Mouse (Mus musculus) adrenal gland, adult 2 months (tissue): Measurements from ENCODE around the gene Hhipl2. TPM values are rescaled to one million over a fixed set of nuclear protein-coding genes. Genes with fewer than 3 reads are reported as not detected.
"Not testable (repeated sequence)": the region's sequence is repeated elsewhere in the genome, so short reads cannot be mapped to it uniquely, and the experiment has no call there.

Experiments
- DNase-seq: peaks from one replicate; pipeline ENCODE4 v3.0.0; 2021
- long read RNA-seq: library from polyadenylated mRNA; stranded (forward); transcript quantifications from one replicate; pipeline ENCODE4 v2.0.0, GENCODE M21; 2021
- polyA plus RNA-seq: library from polyadenylated mRNA; depleted of rRNA; stranded (reverse); fragments of >200 nt; gene quantifications from 2 replicates; pipeline ENCODE4 v1.2.3, GENCODE M21; 2012; rRNA removed
- total RNA-seq, 2 experiments: library from RNA; stranded (reverse); gene quantifications; 2 replicates each; pipeline ENCODE4 v1.2.3; 2021

Hhipl2 gene
- total RNA-seq (not detected), polyA plus RNA-seq (0.11 and 0.15 TPM in 2 replicates)
- long read RNA-seq = 0 reads

DNA sequence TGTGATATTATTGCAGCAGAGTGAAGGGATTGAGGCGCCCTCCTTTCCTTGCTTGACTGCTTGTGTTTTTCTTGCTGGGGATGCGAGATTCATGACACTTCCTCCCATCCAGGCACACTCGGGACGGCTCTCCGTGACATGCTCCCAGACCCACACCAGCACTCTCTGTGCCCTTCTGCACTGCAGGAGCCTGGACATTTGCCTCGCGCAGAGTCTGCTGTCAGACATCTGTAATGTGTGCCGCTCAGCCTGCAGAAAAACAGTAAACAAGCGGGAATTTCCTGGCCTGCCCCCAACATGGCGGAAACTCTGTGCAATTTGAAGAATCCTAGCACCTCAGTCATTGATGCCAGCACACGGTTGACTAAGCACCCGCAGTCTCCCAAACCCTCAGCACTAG, at the start of gene Hhipl2:
Hhipl2 (plus strand) TSS at position 343 of the 400 bp plus-strand sequence.
- no peak for DNase-seq

DNA sequence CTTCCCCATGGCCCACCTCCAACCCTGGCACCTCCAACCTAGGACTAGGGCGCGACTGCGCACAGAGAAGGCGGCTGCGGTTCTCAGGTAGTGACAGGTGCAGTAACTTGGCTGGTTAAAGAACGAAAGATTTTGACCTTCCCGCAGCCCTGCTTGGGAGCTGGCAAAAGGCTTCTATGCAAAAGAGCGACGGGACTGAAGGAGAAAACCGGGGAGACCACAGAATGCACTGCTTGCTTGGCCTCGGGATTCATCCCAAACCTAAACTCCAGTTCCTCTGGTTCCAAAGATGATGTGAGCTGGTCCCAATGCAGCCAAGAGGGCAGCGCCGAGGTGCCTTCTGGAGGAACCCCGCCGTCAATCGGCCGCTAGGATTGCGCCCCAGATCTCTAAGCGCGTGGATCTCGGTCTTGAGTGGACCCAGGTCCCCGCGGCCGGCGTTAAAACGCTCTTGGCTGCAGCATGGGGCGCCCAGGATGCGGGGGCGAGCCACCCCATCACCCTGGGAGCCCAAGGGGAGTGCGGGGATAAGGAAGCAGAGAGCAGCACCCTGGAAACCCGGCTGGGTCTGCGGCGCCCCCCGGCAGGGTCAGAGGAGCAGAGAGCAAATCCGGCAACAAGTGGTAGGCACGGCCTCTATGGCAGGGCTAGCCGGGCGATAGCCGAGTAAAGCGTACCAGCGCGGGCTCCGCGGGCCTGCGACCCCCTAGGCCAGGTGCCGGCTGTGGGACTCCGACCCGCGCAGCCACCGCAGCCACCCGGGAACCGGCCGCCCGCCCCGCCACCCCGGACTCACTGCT, 49.2 kb upstream of the Hhipl2 start:
- no peak for DNase-seq

DNA sequence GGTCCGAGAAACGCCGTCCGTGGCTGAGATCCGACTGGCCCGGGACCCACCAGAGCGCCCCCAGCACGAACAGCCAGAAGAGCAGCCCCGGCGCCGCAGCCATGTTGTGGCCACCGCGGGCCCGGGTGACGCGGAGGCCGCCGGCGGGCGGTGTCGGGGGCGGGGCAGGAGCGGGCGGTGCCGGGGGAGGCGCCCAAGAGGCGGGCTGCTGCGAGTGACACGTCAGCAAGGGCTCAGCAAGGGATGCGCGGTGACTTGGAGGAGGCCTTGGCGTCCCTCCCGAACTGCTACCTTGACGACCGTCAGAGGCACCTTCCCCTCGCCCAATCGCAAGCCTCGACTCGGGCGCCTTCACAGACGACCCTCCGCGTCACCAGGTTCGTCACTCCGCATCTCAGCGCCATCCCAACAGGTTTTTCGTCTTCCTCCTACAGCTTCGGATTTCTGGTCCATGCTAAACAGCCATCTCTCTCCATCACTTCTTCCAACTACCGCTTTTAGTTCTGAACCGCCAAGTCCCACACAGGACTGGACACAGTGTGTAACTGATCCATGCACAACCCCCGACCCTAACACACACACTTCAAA, 48.5 kb upstream of the Hhipl2 start, which contains the start of gene Mia3:
Mia3 (minus strand) TSS at position 127 of the 588 bp plus-strand sequence.
- peak; percentile 97 for DNase-seq

DNA sequence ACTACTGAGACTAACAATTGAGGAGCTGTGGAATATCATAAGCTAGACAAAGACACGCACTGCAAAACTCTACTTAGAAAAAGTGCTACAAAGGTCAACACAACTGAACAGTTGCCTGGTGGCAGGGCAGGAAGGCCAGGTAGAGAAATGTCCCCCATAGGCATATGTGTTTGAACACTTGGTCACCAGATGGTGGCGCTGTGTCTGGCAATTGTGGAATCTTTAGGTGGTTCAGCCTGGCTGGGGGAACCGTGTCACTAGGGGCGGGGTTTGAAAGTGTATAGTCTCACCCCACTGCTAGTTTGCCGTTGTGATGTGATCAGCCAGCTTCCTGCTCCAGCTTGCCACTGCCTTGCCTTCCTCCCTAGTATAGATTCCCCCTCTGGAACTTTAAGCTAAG, 43.3 kb upstream of the Hhipl2 start:
- no peak for DNase-seq

DNA sequence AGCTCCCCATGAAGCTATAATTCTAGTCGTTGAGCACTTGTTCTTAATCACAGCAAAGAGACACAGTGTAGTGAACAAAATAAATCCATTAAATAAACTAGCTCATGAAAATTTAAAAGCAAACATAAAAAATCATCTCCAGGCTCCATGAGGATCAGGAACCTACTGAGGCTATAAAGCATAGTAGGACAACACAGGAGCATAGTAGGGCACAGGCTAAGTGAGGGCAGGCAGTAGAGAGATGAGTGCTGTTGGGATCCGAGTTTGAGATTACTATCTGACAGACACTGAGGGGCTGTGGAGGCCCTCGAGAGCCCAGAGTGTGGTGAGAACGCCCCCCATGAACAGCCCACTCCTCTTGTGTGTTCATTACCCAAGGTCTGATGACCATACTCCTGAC, 41.0 kb upstream of the Hhipl2 start:
- DNase-seq = no peak

DNA sequence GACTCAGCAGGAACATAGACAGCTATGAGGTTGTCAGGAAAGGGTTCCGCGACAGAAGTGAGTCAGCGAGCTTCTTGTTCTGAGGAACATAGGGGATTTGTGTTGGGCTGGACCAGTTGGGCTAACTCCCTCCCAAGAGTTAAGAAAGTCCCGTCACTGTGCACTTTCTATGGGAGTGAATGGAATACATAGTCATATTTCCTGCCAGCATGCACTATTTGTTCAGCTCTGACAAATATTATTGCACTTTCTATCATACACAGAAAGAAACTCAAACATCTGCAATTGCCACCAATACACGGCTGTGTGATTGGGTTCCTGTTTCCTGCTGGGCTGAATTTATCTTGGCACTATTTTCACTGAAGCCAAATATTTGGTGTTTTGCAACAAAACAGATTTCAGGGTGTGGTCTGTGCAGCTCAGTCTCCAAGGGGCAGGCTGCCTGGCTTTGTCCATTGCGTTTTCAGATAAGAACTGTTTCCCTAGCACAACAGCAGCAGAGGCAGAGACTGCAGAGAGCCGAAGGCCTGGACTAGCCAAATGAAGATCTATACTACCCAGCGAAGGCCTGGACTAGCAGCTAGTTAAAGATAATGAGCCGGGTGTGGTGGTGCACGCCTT, 39.6 kb upstream of the Hhipl2 start:
- peak; percentile 21 for DNase-seq

DNA sequence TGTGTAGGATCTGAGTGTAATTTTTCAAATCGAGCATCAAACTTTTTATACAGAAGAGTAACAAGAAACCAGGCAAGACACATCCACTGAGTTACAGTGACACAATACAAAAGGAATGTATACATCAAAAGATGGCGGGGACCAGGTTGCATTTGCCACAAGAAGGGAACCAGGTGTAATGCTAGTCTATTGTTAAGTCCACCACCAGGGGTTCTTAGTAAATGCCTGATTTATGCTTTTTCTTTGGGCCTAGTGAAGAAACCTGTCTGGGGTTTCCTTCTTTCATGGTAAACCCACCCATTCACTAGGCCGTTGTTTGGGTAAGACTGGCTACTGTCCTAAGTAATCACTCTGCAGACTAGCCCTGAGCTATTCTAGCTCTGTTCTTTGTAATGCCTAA, 38.6 kb upstream of the Hhipl2 start:
- not testable (repeated sequence) for DNase-seq

DNA sequence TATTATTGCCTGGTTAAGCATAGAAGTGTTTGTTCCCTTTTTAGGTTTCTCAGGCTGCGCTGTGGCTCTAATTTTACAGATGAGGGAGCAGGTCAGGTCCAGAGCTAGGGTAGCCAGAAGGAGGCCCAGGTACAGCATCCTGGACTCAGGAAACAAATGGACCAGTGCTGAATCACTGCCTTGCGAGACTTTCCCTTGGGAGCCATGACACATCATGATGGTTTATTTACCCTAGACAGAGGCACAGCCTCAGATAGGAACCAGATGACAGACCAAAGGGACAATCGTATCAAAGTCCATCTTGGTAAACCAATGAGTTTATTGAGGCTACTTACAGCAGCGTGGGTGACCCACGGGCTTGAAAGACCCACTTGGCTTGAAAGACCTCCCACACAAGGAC, 36.2 kb upstream of the Hhipl2 start:
- no peak for DNase-seq

DNA sequence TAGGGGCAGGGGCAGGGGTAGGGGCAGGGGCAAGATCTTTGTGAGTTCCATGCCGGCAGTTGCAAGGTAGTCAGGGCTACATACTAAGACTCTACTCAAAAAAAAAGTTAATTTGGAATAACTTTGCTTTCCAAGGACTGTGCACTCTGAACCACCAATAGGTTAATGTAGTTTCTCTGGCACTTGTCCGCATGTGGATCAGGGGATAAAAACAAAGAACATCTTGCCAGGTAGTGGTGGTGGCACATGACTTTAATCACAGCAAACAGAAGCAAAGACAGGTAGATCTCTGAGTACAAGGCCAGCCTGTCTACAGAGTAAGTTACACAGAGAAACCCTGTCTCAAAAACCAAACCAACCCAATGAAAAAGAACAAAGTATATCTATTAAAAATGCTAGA, 35.4 kb upstream of the Hhipl2 start:
- no peak for DNase-seq

DNA sequence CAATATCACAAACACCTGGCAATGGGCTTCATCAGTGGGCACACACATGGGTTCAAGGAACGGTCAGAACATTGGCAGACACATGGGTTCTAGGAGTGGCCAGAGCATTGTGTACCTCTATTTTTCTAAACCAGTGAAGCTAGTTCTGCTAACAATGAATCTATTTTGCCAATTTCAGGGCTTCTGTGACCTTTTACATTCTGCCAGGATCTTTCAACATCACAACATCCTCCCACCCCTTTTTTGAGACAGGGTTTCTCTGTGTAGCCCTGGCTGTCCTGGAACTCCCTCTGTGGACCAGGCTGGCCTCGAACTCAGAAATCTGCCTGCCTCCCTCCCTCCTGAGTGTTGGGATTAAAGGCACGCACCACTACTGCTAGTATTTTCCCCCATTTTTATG, 30.6 kb upstream of the Hhipl2 start:
- DNase-seq = not testable (repeated sequence)

DNA sequence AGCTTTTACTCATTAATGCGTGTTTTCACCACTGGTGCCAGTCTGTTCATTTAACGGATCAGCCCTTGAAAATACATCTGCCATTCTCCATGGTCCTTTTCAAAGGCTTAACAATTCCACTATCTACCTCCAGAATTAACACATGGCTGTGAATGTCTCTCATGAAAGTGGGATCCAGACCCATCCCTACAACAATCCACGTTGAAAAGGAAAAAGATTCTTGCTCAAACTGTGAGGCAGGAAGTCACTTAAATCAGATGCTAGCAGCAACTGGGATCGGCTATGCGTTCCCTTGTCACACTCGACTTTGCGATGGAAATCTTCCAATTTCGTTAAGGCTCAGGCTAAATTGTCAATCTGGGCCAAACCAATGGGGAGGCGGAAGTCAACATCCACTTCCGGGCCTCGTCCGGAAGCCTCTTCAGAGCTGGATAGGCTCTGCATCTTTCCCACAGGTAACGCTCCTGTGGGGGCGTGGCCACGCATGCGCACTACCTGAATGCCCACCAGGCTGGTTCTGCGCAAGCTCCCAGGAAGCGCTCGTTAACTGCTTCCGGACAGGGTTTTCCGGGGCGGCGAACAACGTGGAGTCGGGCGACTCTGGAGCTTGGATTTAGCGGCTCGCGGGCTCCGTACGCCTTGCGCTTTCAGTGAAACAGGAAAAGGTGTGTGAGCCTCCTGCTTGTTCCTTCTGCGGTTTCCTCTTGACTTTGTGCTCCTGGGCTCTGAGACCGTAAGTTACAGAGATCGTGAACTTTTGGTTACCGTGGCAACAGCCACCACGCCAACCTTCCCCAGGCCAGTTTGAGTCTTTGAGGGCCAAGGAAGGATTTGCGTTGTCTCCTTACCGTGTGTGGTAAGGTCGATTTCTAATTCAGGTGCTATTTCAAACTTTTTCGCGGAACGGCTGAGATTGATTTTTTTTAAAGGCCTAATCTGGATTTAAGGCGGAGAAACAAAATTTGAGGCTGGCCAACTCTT, 29.3 kb upstream of the Hhipl2 start, which contains the start of gene Taf1a:
Taf1a (plus strand) TSS at position 556 of the 981 bp plus-strand sequence.
- DNase-seq = peak; percentile 94

DNA sequence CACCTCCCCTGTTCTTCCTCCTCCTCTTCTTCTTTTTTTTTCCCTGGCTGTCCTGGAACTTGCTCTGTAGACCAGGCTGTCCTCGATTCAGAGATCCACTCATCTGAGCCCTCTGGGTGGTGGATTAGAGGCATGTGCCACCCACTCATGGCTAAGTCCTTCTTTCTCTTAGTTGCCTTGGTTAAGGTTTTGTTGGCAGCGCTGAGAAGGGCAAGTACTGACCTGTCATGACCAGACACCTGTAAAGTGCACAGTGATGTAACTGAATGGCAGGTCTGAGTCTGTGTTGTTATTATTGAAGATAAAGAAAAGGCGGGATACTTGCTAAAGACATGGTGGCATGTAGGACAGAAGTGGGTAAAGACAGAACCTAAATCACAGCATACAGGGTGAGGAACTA, 14.6 kb upstream of the Hhipl2 start:
- DNase-seq = no peak

DNA sequence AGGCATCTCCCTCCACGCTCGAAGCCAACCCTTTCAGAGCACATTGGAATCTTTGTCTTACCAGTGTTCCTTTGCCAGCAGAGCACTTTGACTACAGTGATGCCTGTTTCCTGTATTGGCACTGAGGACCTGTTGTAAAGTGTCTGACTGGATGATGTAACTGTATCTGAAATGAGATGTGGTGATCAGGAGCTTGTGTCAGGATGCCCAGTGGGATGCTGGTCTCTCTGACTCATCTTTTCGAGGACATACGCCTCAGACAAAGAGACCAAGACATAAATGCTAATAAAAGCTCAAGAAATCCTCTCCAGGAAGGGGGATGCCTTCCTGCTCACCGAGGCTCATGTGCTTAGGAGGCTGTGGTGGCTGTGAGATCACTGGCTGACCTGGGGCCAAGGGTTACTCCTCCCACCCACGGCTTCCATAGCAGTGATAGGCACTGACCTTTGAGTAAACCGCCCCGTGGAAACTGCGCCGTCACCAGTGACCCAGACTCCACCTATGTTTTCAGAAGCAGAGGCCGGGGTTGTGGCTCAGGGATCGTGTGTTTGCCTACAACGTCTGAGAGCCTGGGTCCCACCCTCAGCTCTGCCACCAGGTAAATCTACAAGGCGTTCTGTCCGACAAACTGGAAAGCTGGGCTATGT, 3.8 kb upstream of the Hhipl2 start:
- DNase-seq = no peak

DNA sequence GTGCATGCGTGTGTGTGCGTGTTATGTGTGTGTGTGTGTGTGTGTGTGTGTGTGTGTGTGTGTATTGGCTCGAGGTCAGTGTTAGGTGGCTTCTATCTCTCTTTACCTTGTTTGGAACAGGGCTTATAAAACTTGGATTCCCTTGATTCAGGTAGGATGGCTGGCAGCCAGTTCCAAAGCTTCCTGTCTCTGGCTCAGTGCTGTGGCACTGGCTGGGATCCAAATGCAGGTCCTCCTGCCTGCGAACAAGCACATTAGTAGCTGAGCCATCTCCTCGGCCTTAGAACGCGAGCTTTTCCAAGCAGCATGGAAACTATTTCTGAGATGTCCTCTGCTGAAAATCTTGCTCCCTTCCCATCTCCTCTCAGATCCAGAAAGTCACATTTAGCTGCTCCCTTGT, 1.7 kb downstream of the Hhipl2 start:
- DNase-seq = no peak

DNA sequence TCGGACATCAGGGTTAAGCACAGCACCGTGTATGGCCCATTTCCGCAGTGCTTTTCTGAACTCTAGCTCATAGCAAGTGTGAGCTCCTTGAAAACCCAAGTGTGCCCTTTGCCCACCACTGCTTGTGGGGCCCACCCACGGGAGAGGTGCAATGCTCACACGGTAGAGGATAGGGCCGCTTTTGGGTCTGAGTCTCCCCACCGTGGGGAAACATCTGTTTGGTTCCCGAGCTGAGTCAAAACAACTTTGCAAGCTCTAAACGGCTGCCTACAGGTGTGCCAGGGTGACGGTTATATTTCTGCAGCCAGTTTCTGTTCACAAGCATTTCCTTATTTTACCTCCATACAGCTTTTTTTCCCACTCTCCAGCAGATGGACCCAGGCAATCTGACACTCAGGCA, 2.3 kb downstream of the Hhipl2 start:
- DNase-seq = no peak

DNA sequence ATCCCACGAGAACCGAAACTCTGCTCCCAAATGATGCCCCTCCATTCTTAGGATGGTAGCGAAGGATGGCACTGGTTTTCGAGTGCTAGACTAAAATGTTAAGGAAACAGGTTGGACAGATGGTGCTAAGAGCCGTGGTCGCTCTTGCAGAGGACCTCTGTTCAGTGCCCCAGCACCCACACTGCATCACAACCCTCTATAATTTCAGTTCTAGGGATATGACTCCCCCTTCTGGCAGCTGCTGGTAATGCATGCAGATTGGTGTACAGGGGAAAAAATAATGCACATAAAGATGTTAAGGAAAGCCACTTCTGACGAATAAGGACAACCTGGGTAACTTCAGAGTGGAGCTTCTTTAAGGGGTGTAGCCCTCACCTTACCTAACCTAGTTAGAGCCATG, 6.1 kb downstream of the Hhipl2 start:
- no peak for DNase-seq

DNA sequence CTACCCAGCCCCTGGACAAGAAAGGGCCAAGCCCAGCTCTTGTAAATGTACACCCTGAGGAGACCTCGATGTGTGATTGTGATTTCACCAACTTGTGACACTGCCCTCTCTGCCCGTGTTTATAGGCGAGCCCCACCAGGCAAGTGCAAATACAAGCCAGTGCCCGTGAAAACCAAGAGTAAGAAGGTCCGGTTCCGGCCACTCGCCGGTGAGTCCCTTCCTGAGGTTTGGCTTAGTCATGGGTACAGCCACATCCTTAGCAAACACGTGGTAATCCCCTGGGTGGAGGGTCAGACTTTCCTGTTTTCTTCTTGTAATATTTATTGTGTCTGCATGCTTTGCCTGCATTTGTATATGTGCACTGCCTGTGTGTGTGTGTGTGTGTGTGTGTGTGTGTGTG, 16.9 kb downstream of the Hhipl2 start:
- no peak for DNase-seq

DNA sequence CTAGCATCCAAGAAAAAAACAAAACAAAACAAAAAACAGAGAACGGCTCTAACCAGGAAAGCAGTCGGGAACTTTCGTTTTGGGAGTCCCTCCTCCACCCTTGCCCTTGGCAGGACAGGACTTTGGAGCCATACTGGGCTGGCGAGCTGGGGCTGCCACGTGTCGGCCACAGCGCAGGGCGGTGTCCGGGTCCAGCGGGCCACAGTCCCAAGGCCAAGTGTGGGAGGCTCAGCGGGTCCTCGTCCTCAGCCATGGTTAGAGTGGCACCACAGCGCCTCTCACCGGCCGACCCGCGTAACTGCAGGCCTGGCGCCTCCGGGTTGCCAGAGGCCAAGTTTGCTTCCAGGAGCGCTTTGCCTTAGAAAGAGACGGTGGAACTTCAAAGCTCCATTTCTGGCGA, 21.0 kb downstream of the Hhipl2 start:
- peak; percentile 93 for DNase-seq

DNA sequence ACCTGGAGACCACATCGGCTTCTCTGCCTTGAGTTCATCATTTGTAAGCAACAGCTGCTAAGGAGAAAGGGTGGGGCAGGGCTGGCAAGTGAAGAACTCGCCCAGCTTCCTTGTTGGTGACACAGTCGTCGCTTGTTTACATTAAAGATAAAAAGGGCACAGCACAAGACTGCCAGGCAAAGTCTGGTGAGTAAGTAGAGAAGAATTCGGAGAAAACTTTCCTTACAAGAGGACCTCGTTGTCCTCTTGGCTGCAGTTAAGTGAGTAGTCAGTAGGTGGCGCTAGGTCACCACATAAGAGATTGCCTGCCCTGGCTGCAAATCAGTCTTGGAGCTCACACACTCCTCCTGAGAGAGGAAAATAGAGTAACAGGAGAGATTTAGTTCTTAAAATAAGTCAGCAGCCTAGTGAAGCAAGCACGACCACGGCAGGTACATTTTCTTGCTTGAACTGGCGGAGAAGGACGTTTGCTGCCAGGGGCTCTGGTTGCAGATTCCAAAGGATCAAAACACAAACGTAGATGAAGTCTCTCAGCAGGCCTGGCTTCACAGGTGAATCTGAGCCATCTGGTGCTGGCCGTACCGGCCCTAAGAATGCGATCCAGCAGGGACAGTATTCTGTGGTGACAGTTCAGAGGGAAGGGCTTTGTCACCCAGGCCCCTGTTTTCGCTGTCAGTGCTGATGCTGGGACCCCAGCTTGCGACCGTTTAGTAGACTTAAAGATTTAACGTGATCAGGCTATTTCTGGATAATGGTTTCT, 24.2 kb downstream of the Hhipl2 start:
- DNase-seq = peak; percentile 80

DNA sequence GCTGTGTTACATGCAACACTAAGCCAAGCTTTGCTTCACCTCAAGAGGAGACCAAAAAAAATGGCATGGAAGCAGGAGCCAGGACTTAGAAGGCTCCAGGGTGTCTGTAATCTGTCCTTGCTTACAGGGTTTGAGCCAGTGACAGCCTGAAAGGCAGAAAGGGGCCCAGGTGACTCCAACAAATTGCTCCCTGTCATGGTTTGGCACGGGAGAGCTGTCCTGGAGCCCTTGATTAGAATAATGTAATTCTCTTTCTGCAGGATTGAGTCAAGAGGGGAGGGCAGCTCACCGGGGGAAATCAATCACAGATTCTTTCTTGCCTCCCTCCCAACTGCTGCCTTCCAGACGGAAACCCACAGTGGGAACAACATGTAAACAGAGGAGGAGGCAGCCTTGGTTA, 35.1 kb downstream of the Hhipl2 start:
- no peak for DNase-seq
